Mouse (Mus musculus) cerebellum, adult 18-20 months (tissue): ENCODE results near the gene Mdm2.
A peak's percentile ranks its signal among the peaks of the same experiment; 100 is the strongest.

Experiments
- DNase-seq, 2 experiments: peaks; one replicate each; pipeline ENCODE4 v3.0.0; 2021

Gene Mdm2

GRCm38 (mm10) chr10:117652930-117653778 is 57.4 kb downstream of the Mdm2 start:
- no peak for DNase-seq

GRCm38 (mm10) chr10:117652378-117652774 is 58.2 kb downstream of the Mdm2 start:
- no peak for DNase-seq

GRCm38 (mm10) chr10:117651587-117652377 is 58.8 kb downstream of the Mdm2 start:
- no peak for DNase-seq

GRCm38 (mm10) chr10:117650725-117651124 is 59.8 kb downstream of the Mdm2 start:
- no peak for DNase-seq

- no peak for DNase-seq
These were observed 60.4 kb downstream of the Mdm2 start for GRCm38 (mm10) chr10:117650042-117650655.

GRCm38 (mm10) chr10:117649292-117650041 is 61.1 kb downstream of the Mdm2 start:
- DNase-seq = no peak

- DNase-seq = no peak
These were observed 61.9 kb downstream of the Mdm2 start for GRCm38 (mm10) chr10:117648643-117649042.

GRCm38 (mm10) chr10:117647964-117648472 is 62.5 kb downstream of the Mdm2 start:
- no peak for DNase-seq

- DNase-seq = peak; percentile 11 to 15
These were observed 63.4 kb downstream of the Mdm2 start for GRCm38 (mm10) chr10:117647158-117647505.

- DNase-seq = no peak
These were observed 63.9 kb downstream of the Mdm2 start for GRCm38 (mm10) chr10:117646482-117647157.

GRCm38 (mm10) chr10:117645487-117645964 is 65.0 kb downstream of the Mdm2 start:
- no peak for DNase-seq

GRCm38 (mm10) chr10:117644828-117645227 is 65.7 kb downstream of the Mdm2 start:
- no peak for DNase-seq

- no peak for DNase-seq
These were observed 66.2 kb downstream of the Mdm2 start for GRCm38 (mm10) chr10:117644429-117644748.

- DNase-seq = no peak
These were observed 66.7 kb downstream of the Mdm2 start for GRCm38 (mm10) chr10:117643711-117644428.

- DNase-seq = no peak
These were observed 67.3 kb downstream of the Mdm2 start for GRCm38 (mm10) chr10:117643302-117643701.

GRCm38 (mm10) chr10:117642491-117643262 is 67.9 kb downstream of the Mdm2 start:
- no peak for DNase-seq

GRCm38 (mm10) chr10:117642201-117642450 is 68.4 kb downstream of the Mdm2 start:
- DNase-seq = no peak

GRCm38 (mm10) chr10:117641400-117642200 is 69.0 kb downstream of the Mdm2 start:
- DNase-seq = no peak

GRCm38 (mm10) chr10:117640595-117641078 is 69.9 kb downstream of the Mdm2 start:
- DNase-seq = no peak
